Mouse (Mus musculus): ENCODE measurements at regions not wholly inside any gene's neighbourhood (a gene's known extent, or its start where the extent isn't known, plus 50 kb on each side); places are given as distances from the start of the nearest gene placed in this dataset.

DNA sequence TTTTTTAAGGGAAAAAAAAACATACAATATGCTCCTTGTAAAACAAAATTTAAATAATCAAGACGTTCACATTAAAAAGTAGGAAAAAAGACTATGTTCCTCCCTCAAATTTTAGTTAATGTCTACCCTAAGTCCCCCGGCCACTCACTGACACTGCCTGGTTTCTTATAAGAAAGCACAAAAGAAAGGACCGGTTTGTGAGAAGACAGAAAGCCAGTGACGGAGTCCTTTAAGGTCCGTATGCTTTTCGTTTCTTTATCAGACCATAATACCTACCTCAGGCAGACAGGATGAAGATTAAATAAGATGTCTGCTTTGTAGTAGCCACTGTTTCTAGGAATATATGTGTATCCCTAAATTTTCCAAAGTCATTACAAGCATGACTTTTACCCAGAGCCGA lies 164.3 kb downstream of the Npr3 start:
- no peak for TF ChIP-seq CTCF (IDR thresholded peaks at IDR 0.05; ENCODE audit: low read depth)
- TF ChIP-seq EP300 (IDR thresholded peaks at IDR 0.05; ENCODE audit: low read depth) = no peak
